Mouse (Mus musculus) lung, embryonic 15.5 days (tissue): ENCODE data around the gene Klk11. TPM values are rescaled to one million over a fixed set of nuclear protein-coding genes. Genes with fewer than 3 reads are reported as not detected.

Experiments used
- polyA plus RNA-seq: library from polyadenylated mRNA; unstranded; fragments of >200 nt; fragmentation: Nextera tagmentation; extraction: Ambion mirVana; gene quantifications from 2 replicates; pipeline ENCODE4 v1.2.1, GENCODE M21; 2015

Klk11 gene
- polyA plus RNA-seq, 1 experiment from 2014 or later, result 0.14 TPM

Other genes with a start within 250 kb of the Klk11 start
- gene Cd33, start 230.2 kb upstream of the Klk11 start, polyA plus RNA-seq, result 1.2 and 1.7 TPM in 2 replicates
- gene Zfp658, start 212.3 kb upstream of the Klk11 start, polyA plus RNA-seq, result 3.5 and 4.4 TPM in 2 replicates
- gene Zfp719, start 195.0 kb upstream of the Klk11 start, polyA plus RNA-seq, result 13.1 and 13.5 TPM in 2 replicates
- gene Zfp819, start 167.4 kb upstream of the Klk11 start, polyA plus RNA-seq, result 0.15 and 0.33 TPM in 2 replicates
- not detected in 2 replicates for gene Ceacam18, start 139.9 kb upstream of the Klk11 start, polyA plus RNA-seq
- 0.74 and 1.0 TPM in 2 replicates for gene Siglece, start 114.4 kb upstream of the Klk11 start, polyA plus RNA-seq
- 13.9 and 14.2 TPM in 2 replicates for gene Ctu1, start 102.6 kb upstream of the Klk11 start, polyA plus RNA-seq
- not detected in 2 replicates for gene Klk14, start 84.2 kb upstream of the Klk11 start, polyA plus RNA-seq
- 2.6 and 3.0 TPM in 2 replicates for gene Klk13, start 62.0 kb upstream of the Klk11 start, polyA plus RNA-seq
- not detected in 2 replicates for gene Klk12, start 5.7 kb upstream of the Klk11 start, polyA plus RNA-seq
- 1.8 and 1.9 TPM in 2 replicates for gene Klk10, start 6.4 kb downstream of the Klk11 start, polyA plus RNA-seq
- 0.16 TPM in 1 of 2 replicates, not detected in the other for gene Klk9, start 17.3 kb downstream of the Klk11 start, polyA plus RNA-seq
- gene Klk8, start 23.0 kb downstream of the Klk11 start, polyA plus RNA-seq, result 21.4 and 22.4 TPM in 2 replicates
- gene Klk7, start 36.7 kb downstream of the Klk11 start, polyA plus RNA-seq, result not detected in 2 replicates
- gene Klk6, start 49.9 kb downstream of the Klk11 start, polyA plus RNA-seq, result not detected in 2 replicates
- not detected in 2 replicates for gene Klk5, start 67.4 kb downstream of the Klk11 start, polyA plus RNA-seq
- not detected in 2 replicates for gene Klk4, start 106.6 kb downstream of the Klk11 start, polyA plus RNA-seq
- gene Klk15, start 159.1 kb downstream of the Klk11 start, polyA plus RNA-seq, result not detected in 2 replicates
- gene Klk1b8, start 176.1 kb downstream of the Klk11 start, polyA plus RNA-seq, result not detected in 2 replicates
- gene Klk1b1, start 192.1 kb downstream of the Klk11 start, polyA plus RNA-seq, result not detected in 2 replicates
- not detected in 2 replicates for gene Klk1b9, start 201.5 kb downstream of the Klk11 start, polyA plus RNA-seq
- not detected in 2 replicates for gene Klk1b11, start 221.3 kb downstream of the Klk11 start, polyA plus RNA-seq
- not detected in 2 replicates for gene Klk1b26, start 237.6 kb downstream of the Klk11 start, polyA plus RNA-seq